Mouse (Mus musculus) liver, embryonic 14.5 days (tissue): ENCODE results near the gene Ovca2. TPM values are rescaled to one million over a fixed set of nuclear protein-coding genes. Genes with fewer than 3 reads are reported as not detected.

Experiments used
- ATAC-seq: fragments of 200-750 bp; cut with Nextera tagmentation; 2 replicates; pipeline ENCODE4 v1.8.0; 2017; ENCODE audit warnings: moderate number of reproducible peaks, mild to moderate bottlenecking, moderate library complexity; ENCODE audit not compliant: insufficient read depth
- DNase-seq, 3 experiments: peaks; one replicate each; pipeline ENCODE4 v3.0.0-alpha.2; 2012 to 2013; ENCODE audit warnings: low read depth in 3 of 3, low spot score in 3 of 3
- H3K27ac ChIP-seq: fragments of 300-500 bp; sonication (generic); 2 replicates; pipeline ENCODE4 v1.5.1; 2014; ENCODE audit warnings: moderate library complexity, mild to moderate bottlenecking, control low read depth, inconsistent platforms
- H3K27me3 ChIP-seq: fragments of 300-500 bp; sonication (generic); 2 replicates; pipeline ENCODE4 v1.6.1; 2014; ENCODE audit warnings: mild to moderate bottlenecking, low read length, moderate library complexity; ENCODE audit not compliant: control insufficient read depth, insufficient read depth
- H3K36me3 ChIP-seq: fragments of 300-500 bp; sonication (generic); replicated peaks from 2 replicates; pipeline ENCODE4 v1.6.1; 2014; ENCODE audit warnings: low read depth; ENCODE audit not compliant: control insufficient read depth, insufficient read depth
- H3K4me1 ChIP-seq, 2 experiments: fragments of 200-500 bp in 1 of 2; fragments of 300-500 bp in 1 of 2; sonication (generic) in 1 of 2; replicated peaks; 2 replicates each; pipeline ENCODE4 v1.6.1; 2012 to 2014; ENCODE audit warnings: antibody characterized with exemption in 1 of 2, inconsistent platforms in 1 of 2, low read length in 1 of 2; ENCODE audit not compliant: control insufficient read depth in 2 of 2, insufficient read depth in 2 of 2
- H3K4me2 ChIP-seq: fragments of 300-500 bp; sonication (generic); 2 replicates; pipeline ENCODE4 v1.6.1; 2014; ENCODE audit warnings: low read depth, mild to moderate bottlenecking, control low read depth, moderate library complexity
- H3K4me3 ChIP-seq, 2 experiments: fragments of 200-500 bp in 1 of 2; fragments of 300-500 bp in 1 of 2; sonication (generic) in 1 of 2; 2 replicates each; pipeline ENCODE4 v1.5.1; 2012 to 2014; ENCODE audit warnings: low read depth in 2 of 2, low read length in 2 of 2, mild to moderate bottlenecking in 2 of 2, control low read depth in 1 of 2, inconsistent platforms in 1 of 2, moderate library complexity in 1 of 2; ENCODE audit not compliant: insufficient read depth in 1 of 2
- H3K9ac ChIP-seq: fragments of 300-500 bp; sonication (generic); replicated peaks from 2 replicates; pipeline ENCODE4 v1.6.1; 2014; ENCODE audit warnings: mild to moderate bottlenecking, control low read depth, moderate library complexity
- H3K9me3 ChIP-seq: fragments of 300-500 bp; sonication (generic); 2 replicates; pipeline ENCODE4 v1.6.1; 2016; ENCODE audit warnings: low read length, mixed read lengths; ENCODE audit not compliant: control insufficient read depth
- CTCF ChIP-seq: IDR thresholded peaks from 2 replicates; pipeline ENCODE4 v1.5.1; 2016; ENCODE audit warnings: antibody characterized with exemption, low read depth, control low read depth
- EP300 ChIP-seq: IDR thresholded peaks from 2 replicates; pipeline ENCODE4 v1.6.1; 2016; ENCODE audit warnings: antibody characterized with exemption, low read depth
- WGBS: fragments of 180-500 bp; shearing (Covaris S2); extraction: QIAGEN DNeasy Blood & Tissue Kit; methylation state at CpG from one replicate; pipeline ENCODE4 v1.1.7; 2014; ENCODE audit not compliant: insufficient replicate concordance; 5-methylcytosine and 5-hydroxymethylcytosine counted together
- polyA plus RNA-seq, 2 experiments: library from polyadenylated mRNA; depleted of rRNA in 1 of 2; stranded (reverse) in 1 of 2; unstranded in 1 of 2; fragments of >200 nt; fragmentation: Nextera tagmentation in 1 of 2; extraction: Ambion mirVana in 1 of 2; gene quantifications; 2 replicates each; pipeline versions ENCODE4 v1.2.1 to v1.2.3; 2012 to 2014

The Ovca2 gene
- polyA plus RNA-seq, 2 experiments, result 10.5 to 15.3 TPM

DNA sequence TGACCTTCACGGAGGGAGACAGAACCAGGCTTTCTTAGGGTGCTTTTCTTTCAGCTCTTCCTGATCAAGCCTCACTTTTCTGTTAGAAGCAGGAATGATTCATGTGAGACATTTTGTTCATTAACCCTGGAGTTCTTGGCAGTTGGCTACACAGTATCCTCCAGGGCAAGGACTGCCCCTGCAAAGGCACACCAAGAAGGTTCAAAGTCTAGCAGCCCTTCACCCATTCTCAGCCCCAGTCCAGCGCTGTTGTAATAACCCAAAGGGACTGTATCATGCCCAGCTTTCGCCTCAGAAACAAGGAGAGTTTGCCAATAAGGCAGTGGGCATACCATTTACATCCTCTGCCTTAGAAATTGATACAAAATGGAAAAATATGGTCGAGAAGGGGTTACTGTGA, 43.3 kb downstream of the Ovca2 start:
- no peak overlapping the region for H3K27ac ChIP-seq
- H3K4me3 ChIP-seq, result no peak overlapping the region
- H3K4me2 ChIP-seq, result no peak overlapping the region
- TF ChIP-seq EP300 (no peak), CTCF (no peak)
- peaks cover 0 to 25% of the 10 kb centered on the region in 2 experiments; a peak in 3 of 4 replicates for H3K4me1 ChIP-seq
- DNase-seq (no peak), ATAC-seq (no peak)
- no peaks in the 10 kb centered on the region for H3K27me3 ChIP-seq
- no peak overlapping the region for H3K9ac ChIP-seq
- no peaks in the 10 kb centered on the region for H3K36me3 ChIP-seq
- H3K9me3 ChIP-seq, result no peaks in the 10 kb centered on the region
- WGBS, result 73% methylated on average over 4 of the region's 4 CpGs

DNA sequence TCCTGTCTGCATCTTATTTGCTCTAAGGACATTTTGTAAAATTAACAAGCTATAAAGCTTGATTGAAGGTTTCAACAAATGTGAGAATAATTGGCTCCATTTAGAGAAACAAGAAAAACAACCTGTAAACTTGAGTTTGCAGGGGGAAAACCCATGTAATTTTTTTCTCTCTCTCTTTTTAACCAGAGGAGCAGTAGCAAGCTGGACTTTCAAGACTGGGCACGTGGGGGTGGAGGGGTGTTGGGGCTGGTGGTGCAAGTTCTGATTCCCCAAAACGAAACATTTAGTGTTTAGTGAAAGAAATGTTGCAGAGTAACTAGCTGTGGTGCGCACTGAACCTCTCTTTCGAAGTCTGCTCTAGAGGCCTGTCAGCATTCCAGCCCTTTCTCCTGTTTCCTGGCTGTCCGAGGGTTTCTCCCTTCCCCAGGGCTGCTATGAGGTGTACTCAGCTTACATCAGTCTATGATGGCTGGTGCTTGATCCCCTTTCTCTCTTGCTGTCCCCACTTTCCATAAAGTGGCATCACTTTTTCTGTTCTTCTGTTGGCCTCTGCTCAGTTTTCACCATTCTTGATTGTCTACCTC, 44.1 kb downstream of the Ovca2 start:
- Histone ChIP-seq H3K9me3 (no peaks in the 10 kb centered on the region), H3K9ac (no peak overlapping the region), H3K36me3 (no peaks in the 10 kb centered on the region), H3K4me1 (peaks cover 0 to 25% of the 10 kb centered on the region in 2 experiments; a peak in 3 of 4 replicates), H3K4me3 (no peak overlapping the region), H3K4me2 (no peak overlapping the region), H3K27ac (no peak overlapping the region), H3K27me3 (no peaks in the 10 kb centered on the region)
- 67% methylated on average over 5 of the region's 5 CpGs for WGBS
- DNase-seq (no peak), ATAC-seq (no peak)
- TF ChIP-seq CTCF (no peak), EP300 (no peak)

DNA sequence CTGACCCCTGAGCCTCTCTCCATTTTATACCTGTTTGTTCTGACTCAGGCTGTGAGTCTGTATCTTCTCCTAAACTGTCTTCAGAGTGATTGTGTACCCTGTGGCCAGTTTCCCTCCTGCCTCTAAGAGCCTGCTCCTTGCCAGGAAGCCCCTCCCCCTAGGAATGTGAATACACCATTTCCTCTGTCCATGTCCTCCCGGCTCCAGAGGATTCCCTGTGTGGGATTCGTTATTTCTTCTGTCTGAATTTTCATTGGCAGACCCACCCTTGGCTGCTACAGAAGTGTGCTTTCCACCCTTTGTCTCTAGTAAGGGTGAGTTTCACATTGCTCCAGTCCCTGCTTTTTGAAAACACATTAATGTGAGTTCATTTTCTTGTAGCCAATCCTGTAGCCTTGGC, 44.7 kb downstream of the Ovca2 start:
- H3K9me3 ChIP-seq, result no peaks in the 10 kb centered on the region
- WGBS, result 39% methylated on average over 2 of the region's 2 CpGs
- no peak for ATAC-seq
- no peak for DNase-seq
- H3K9ac ChIP-seq, result no peak overlapping the region
- H3K4me1 ChIP-seq, result peaks cover 0 to 20% of the 10 kb centered on the region in 2 experiments; a peak in 3 of 4 replicates
- H3K27ac ChIP-seq, result no peak overlapping the region
- no peaks in the 10 kb centered on the region for H3K27me3 ChIP-seq
- H3K36me3 ChIP-seq, result no peaks in the 10 kb centered on the region
- TF ChIP-seq EP300, result no peak
- no peak for TF ChIP-seq CTCF
- no peak overlapping the region for H3K4me2 ChIP-seq
- no peak overlapping the region for H3K4me3 ChIP-seq

DNA sequence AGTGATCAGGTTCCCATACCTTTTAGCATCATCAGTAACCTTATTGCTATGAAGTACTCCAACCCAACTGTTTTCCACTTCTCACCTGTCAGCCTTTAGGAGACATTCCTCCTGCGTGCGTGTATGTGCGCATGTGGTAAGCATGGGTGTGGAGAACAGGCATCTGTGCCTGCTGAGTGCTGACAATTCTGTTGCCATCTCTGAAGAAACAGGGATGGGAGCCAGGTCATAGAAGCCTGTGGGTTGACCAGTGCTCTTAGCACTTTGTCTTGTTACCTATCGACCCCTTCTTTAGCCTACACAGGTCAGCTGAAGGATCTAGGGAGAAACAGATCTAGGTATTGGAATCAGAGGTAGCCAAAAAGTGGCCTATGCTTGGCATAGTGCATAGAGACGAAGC, 45.2 kb downstream of the Ovca2 start:
- Histone ChIP-seq H3K36me3 (no peaks in the 10 kb centered on the region), H3K9ac (no peak overlapping the region), H3K4me3 (no peak overlapping the region), H3K27ac (no peak overlapping the region), H3K9me3 (no peaks in the 10 kb centered on the region), H3K27me3 (no peaks in the 10 kb centered on the region), H3K4me2 (no peak overlapping the region), H3K4me1 (peaks cover 0 to 15% of the 10 kb centered on the region in 2 experiments; a peak in 2 of 4 replicates)
- no peak for ATAC-seq
- WGBS, result 73% methylated on average over 5 of the region's 5 CpGs
- TF ChIP-seq EP300, result no peak
- TF ChIP-seq CTCF, result no peak
- DNase-seq, result no peak

DNA sequence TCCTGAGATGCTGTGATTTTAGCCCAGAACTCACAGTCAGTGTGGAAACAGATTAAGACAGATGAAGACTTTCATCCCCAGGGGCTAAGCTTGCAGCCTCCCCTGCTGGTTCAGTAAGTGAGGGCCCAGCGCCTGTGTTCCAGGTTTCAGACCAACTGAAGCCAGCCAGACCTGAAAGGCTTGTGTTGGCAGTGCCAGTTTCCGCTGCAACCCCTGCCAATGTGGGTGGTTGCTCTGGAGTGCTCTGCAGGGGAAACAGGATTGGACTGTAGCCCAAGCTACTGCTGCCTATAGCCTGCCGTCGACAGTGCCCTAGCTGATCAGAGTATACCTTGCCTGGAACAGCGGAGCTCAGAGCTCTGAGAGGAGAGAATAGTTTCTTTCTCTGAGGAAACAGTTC, 46.4 kb downstream of the Ovca2 start:
- no peak for TF ChIP-seq EP300
- TF ChIP-seq CTCF, result no peak
- Histone ChIP-seq H3K4me1 (peaks cover 0 to 8% of the 10 kb centered on the region in 2 experiments; a peak in 2 of 4 replicates), H3K27ac (no peak overlapping the region), H3K9ac (no peak overlapping the region), H3K36me3 (no peaks in the 10 kb centered on the region), H3K27me3 (no peaks in the 10 kb centered on the region), H3K9me3 (no peaks in the 10 kb centered on the region), H3K4me2 (no peak overlapping the region), H3K4me3 (no peak overlapping the region)
- DNase-seq (no peak), ATAC-seq (no peak)
- 81% methylated on average over 5 of the region's 5 CpGs for WGBS
